Mouse (Mus musculus) kidney, adult 2 months (tissue): ENCODE results near the gene Slc45a2.

Experiments used
- CTCF ChIP-seq: fragments of 200-500 bp; conservative IDR thresholded peaks from 2 replicates; pipeline ENCODE4 v1.5.1; 2011; ENCODE audit warnings: low read depth, mild to moderate bottlenecking, control low read depth, low read length, moderate library complexity, mixed read lengths; ENCODE audit not compliant: insufficient read depth, insufficient read length
- POLR2A ChIP-seq: fragments of 200-500 bp; IDR thresholded peaks from one replicate; pipeline ENCODE4 v1.6.1; 2011; ENCODE audit warnings: low read depth, low read length, control low read depth

GRCm38 (mm10) chr15:11037376-11037695 lies 36.8 kb downstream of the Slc45a2 start:
- TF ChIP-seq CTCF (no peak), POLR2A (no peak)
